Mouse (Mus musculus): ENCODE results near the gene Samd4.

The Samd4 gene

DNA sequence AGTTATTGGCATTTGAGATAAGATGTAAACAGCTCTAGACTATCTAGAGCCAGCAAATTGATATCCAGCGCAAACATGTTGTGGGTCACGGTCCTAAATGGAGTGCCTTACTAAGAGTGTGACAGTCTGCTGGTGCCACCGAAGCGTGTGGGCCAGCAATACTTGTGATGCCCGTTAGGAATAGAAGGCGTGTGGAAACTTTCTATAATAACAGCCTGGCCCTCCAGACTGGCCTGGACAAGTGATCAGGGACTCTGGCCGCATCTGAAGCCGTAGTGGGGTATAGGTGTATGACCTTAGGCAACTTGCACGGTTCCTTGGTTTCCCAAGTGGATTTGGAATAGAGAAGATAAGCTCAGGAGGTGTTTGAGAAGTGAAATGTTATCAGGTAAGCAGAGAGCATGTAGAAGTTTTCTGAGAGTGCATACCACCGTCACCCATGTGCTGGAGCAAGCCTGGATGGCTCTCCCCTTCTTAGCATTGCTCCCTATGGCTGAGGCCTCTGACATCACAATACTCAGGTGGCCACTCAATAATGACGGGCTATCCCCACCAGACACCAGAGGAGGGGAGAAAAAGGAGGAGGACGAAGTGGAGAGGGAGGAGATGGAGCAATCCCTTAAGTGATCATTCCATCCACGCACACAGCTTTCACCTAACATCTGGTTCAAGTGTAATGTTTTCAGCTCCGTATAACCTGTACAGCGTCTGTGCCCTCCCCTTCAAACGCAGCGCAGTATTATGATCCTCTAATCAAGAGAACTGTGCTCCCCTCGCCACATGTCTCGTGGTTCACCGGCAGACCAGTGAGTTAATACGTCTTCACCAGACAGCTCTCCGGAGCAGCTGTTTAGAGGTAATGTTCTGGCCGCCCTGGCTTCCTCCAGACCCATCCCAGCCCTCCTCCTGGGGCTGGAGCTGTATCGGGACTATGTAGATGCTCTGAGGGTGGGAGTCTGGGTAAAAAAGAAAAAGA lies 118.4 kb downstream of the Samd4 start:
- DNase-seq: no peak

DNA sequence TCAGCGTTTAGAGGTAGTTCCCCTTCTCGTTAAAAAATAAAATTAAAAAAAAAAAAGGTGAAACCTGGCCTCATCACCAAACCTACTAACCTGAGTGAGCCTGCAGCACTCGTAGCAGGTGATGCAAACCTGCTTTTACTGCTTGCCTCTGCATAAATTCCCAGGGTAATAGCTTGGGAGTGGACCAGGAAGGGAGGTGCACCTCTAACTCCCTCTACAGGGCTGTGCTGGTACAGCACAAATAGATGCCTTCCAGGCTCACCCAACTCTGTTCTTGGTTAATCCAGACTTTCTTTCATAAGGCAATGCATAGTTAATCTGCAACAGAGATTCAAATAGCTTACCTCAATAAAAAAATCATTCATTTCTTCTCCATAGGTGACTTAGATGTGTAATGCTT lies 121.5 kb downstream of the Samd4 start:
- peak; percentile 13 for DNase-seq

DNA sequence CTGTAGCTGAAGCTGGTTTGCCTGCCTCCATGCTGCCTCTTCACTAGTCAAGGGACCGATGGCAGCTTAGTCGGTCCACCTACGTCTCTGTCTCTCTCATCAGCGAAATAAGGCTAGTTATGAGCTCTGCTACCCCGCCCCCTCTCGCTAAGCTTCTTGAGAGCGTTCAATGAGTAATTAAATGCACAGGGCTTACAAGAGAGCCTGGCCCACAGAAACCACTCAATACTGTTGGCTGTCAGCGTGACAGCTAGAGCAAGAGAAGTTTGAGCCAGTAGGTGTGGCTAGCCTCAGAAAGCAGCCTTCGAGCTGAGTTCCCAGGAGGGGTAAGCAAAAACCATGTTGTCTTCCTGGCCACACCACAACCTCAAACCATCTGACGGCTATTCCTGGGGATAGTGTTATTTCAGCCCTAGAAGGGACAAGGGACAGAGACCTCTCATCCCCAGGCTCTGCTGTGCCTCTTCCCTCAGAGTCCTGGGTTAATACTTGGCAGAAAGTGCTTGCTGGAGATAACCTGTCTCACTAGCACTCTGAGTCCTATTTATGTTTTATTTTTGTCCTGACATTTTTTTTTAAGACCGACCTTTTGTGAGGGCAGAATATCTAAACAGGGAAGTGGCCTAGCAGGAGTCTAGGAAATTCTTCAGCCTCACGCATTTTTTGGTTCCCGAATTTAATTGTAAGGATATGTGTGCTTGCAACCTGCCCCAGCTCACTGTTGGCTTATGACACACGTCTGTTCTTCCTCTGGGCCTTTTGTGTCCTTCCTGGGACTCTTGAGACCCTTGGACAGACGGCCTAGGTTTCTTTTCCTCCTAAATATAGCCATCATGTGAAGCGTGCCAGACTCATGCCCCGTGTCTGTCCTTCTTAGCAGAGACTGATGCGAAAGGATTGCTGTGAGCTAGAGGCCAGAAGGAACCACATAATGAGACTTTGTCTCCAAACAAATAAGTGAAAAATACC lies 128.8 kb downstream of the Samd4 start:
- peak; percentile 18 for DNase-seq

DNA sequence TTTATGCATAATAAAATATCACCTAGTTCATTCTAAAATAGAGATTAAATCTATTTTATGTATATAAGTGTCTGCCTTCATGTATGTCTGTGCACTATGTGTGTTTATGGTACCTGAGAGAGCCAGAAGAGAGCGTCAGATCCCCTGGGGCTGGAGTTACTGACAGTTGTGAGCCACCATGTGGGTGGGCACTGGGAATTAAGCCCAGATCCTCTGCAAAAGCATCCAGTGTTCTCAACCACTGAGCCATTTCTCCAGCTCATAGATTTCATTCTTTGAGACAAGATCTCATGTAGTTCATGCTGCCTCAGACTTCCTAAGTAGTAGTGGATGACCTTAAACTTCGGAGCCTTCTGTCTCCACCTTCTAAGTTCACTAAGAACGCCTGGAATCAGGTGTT lies 133.0 kb downstream of the Samd4 start:
- DNase-seq: no peak

DNA sequence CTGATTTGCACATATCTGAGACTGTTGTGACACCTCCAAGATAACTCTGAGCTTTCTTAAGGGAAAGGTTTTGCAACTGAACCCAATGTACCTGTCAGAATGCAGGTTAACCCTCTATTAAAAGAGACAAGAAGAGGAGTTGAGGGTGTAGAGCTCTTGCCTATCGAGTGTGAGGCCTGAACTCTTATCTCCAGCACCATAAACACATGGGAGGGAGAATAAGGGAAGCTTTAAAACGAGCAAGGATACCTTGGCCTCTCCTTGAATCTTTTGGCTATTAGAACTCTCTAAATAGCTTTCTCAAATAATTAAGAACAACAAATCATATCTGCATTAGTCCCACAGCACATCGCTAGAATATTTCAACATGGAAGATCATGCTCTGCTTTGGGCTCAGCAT lies 135.0 kb downstream of the Samd4 start:
- no peak for DNase-seq

DNA sequence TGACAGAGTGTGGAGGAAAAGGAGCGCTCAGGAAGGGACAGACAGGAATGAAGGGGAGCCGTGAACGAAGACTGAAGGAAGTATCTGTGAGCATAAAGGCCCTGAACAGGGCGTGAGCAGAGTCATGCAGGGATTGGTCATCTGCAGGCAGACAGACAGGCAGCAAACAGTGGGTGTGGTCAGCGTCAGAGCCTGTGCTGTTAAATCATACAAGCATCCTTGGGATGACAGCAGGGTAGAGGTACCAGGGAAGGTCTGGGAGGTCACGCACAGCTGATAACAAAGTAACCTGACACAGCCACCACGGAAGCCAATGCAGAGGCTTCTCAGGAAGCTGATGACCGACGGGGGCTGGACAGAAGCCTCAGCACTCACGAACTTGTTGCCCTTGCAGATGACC lies 138.2 kb downstream of the Samd4 start:
- no peak for DNase-seq

DNA sequence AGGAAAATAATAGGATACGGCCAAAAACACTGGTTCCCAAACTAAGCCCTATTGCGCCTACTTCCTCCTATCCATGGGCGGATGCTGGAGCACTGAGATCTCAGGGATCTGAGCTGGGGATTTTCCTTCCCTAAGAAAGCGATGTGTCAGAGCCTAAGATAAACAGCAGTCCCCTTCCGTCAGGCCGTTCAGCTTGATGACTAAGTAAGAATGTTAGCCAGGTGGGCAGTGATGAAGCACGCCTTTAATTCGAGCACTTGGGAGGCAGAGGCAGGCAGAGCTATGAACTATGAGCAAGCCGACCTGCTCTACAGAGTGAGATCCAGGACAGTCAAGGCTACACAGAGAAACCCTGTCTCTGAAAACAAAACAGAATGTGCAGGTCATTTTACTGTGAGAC lies 140.9 kb downstream of the Samd4 start:
- DNase-seq: no peak

DNA sequence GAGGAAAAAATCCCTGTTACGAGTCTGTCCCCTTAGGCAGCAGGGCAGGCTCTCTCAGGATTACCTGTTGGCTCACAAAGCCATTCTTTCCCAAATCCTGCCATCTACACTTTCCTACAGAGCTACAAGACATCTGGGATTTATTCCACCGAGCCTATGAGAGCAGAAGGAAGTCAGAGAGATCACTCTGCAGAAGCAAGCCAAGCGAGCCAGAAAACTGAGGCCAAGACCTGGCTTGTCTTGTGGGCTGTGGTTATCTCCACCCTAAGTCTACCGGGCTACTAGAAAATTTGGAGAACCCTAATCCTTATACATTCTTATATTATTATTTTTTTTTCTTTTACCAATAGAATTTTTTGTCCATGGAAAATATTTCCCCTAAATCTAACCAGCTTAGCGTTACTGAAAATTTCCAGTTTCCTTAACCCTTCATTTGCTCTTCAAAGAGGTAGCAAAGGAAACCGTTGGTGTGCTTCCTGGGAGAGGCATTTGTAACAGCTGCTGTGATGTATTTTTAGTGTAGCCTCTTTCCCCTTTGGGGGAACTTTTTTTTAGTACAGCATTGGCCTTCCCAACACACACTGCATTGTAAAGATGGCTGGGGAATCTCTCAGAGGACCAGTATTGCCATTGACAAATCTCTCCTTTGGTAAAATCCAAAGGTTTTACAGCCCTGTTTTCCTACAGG lies 144.9 kb downstream of the Samd4 start:
- DNase-seq: no peak

DNA sequence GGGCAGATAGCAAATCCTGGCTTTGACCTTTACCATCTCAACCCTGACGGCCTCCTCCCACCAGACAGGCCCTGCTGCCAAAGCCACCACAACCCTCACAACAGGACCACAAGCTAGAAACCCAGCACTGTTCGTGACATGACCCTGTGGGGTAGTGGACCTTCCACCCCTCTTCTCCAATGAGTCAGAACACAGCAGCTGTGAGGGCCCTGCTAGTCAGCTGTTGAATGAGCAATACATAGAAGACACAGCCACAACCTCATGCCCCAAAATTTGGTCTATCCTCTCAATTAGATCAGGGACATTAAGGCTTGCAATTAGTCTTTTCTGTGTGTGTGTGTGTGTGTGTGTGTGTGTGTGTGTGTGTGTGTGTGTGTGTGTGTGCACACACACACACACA lies 148.9 kb downstream of the Samd4 start:
- DNase-seq: no peak

DNA sequence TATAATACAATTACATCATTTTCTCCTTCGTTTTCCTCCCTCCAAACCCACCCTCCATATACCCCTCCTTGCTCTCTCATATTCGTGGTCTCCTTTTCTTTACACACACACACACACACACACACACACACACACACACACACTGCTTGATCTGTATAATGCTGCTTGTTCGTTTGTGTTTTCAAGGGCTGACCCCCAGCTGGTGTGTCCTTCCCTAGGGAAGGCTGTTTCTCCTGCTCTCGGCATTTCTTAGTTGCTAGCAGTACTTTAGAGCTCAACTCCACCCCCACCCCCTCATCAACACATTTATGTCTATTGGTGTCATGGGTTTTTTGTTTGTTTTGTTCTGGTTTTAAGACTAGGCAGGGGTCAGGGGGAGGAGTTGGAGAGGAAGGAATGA lies 149.5 kb downstream of the Samd4 start:
- DNase-seq: no peak

DNA sequence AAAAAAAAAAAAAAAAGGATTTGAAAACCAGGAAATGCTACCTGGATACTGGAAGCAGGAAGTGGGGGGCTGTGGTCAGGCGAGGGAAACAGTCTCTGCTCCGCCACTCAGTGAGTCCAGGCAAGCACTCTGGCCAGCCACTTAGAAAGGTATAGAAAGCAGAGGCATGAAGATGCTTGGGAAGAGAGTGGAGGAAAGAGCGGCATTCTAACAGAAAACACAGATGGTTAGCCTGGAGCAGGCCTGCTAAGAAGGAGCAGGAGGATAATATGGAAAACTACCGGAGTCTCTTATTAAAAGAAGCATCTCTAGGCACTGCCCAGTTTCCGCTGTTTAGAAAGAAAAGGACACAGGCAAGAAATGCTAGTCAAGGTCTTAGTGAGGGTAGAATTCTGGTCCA lies 150.8 kb downstream of the Samd4 start:
- no peak for DNase-seq

DNA sequence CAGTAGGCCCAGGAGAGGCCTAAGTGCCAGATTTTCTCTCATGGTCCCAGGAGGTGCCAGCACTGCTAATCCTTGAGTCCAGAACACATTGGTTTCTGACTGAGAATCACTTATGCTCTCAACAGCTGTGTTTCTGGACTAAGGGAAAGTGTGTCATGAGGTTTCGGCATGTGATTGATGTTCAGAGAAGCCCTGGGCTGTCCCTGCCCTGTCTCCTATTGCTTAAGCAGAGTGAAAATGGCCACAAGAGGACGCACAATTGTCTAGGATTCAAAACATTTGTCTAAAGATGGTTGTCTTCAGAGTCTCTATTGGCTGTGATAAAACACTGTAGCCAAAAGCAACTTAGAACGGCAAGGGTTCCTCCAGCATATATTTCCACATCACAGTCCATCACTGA lies 159.0 kb downstream of the Samd4 start:
- DNase-seq: no peak

DNA sequence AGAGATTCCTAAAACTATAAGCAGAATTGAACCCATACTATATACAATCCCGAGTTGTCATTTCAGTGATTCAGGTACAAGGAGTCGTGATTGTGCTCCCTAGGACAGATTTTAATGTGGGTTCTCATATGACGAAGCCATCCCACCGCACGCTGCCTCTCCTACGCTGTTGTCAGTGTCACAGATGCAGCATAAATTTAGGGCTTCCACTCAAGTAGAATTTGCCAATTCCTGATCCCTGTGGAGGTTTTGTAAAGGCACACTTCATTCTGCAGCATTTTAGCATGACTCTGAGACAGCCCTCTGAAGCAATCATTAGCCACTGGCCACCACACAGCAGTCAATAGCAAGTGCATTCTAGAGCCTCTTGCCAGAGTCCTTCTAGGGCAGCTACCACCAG lies 166.4 kb downstream of the Samd4 start:
- no peak for DNase-seq

DNA sequence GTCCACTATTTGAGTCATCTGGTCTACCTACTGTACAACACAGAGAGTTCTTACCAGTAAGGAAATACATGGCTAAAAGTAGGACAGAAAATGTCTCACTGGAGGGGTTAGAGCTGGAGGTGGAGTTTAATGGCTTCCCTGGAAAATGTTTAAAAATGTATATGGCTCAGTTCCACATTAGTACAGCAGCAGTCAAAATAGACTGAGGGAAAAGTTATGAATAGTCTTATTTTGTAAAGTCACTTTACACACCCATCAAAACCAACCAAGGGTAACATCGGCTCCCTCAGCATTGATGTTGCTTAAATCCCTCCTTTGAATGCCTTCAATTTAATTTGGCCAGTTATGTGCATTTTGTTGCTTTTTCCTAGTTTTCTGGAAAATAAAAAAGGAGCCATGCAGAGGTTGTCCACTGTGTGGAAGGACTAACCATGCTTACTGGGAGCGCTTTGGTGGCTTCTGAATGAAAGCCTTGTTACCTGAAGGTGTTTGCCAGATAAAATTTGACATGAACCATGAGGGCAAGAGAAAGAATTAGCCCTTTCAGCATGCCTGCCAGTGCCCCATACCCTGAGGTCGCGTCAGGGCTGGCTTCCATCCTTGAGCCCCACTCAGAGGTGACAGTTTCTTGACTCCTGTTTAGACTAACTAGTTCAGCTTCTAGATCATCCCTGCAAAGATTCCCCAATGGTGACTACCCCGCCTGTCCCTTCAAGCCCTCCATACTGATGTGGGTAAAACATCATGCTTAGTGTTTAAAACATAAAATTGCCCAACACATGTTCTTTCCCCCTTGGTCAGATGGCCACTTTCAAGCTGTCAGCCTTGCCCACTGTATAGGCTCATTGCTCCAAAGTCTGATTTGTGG lies 169.3 kb downstream of the Samd4 start:
- no peak for DNase-seq

DNA sequence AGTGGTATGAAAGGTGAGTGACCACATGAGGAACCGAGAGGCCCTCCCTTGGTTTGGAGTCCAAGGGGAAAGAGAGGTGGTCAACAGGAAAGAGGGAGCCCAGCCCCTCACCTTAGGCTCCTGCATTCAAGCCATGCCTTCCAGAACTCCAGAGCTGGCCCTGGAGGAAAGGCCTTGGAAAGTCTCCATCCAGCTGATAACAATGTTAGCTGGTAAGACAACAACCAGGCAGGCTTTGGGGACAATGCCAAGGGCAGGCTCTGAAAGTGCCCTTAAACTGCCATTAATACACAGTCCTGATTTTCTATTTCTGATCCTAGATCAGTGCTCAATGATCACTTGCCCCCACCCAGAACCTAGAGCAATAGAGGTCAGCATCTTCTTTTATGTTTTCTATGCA lies 170.4 kb downstream of the Samd4 start:
- DNase-seq: no peak

DNA sequence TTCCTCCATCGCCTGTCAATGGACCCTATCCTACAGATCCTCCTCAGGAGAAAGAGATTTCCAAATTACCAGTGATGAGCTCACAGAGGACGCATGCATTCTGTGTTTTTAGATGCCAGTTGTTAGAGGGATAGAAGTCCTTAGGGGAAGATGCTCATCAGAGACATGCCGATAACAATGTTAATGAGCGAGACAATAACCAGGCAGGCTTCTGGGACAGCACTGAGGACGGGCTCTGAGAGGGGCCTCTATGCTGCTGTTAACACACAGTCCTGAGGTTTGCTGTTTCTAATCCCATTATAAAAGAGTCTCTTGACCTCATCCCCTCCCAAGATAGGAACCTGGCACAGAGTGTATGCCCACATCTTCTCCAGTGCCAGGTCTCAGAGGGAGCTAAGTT lies 171.2 kb downstream of the Samd4 start:
- DNase-seq: no peak

DNA sequence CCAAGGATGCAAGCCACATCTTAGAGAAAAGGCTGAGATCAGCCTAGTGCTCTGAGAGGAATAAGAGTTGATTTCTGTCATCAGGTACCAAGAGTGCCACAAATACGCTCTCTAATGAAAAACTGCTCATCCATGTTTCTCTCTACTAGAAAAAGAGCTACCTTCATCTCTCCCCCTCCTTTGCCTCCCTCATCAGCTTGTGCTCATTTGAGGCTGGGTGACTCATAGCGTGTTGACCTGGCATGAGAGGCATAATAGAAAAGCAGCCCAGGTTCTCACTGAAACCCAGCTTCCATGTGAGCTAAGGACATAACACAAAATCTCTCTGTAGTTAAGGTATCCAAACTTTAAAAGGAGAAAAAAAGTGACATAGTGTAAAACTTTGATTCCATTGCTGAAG lies 176.3 kb downstream of the Samd4 start:
- DNase-seq: no peak

DNA sequence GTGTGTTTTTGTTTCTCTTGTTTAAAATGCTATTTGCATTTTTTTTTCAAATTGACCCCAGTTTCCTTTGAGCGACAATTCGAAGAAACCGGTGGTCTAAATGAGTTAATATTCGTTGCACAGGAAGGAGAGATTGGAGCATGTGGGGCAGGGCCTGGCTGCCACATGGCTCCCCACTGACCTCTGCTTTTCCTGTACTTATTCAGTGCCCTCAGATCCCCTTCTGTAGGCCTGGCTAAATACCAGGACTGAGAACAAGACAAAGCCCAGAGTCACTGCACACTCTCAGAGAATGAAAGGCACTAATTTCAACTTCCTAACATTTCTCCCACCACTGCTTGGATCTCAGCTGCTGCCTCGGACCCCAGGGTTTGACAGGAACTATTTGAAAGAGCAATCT lies 182.4 kb downstream of the Samd4 start:
- DNase-seq: no peak

DNA sequence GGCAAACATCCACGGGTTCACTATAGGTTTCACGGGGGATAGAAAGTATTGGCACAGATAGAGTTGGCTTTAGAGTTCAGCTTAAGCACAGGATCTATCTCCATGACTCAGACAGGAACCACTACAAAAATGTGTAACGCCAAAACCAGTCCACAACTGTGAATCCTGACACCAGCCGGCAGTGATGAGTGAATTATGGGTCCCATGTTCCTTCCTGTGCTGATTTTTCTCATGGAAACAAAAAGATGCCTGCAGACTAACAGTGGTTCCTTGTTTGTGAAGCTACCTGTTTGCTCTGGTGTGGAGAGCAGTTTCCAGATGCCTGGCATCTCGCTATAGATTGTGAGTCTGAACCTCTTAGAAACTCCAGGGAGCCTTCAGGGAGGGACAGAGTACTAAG lies 184.2 kb downstream of the Samd4 start:
- no peak for DNase-seq

DNA sequence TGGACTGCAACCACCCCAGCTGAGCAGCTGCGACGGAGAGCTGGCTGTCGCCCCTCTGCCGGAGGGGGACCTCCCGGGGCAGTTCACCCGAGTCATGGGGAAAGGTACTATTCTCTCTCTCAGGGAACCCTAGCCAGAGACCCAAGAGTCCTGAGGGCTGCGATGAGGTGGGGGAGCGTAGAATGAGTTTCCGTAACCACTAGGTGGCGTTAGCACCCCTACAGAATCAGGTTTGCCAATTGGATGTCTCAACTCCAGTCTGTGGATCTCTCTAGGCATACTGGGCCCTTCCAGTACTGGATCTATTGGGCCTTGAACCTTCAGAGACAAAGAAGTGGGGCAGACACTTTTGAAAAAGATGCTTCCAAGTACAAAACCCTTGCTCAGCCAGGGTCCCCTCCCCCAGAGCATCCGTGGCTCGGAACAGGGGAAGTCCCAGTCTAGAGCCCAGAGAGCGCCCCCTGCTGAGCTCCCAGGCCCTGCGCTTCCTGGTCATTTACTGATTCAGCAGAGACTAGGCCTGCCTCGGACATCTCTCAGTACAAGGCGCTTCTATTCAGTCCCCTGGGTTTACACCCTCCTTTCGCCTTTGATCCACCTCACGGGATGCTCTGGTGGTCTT lies 191.5 kb downstream of the Samd4 start:
- DNase-seq: peak; percentile 37

DNA sequence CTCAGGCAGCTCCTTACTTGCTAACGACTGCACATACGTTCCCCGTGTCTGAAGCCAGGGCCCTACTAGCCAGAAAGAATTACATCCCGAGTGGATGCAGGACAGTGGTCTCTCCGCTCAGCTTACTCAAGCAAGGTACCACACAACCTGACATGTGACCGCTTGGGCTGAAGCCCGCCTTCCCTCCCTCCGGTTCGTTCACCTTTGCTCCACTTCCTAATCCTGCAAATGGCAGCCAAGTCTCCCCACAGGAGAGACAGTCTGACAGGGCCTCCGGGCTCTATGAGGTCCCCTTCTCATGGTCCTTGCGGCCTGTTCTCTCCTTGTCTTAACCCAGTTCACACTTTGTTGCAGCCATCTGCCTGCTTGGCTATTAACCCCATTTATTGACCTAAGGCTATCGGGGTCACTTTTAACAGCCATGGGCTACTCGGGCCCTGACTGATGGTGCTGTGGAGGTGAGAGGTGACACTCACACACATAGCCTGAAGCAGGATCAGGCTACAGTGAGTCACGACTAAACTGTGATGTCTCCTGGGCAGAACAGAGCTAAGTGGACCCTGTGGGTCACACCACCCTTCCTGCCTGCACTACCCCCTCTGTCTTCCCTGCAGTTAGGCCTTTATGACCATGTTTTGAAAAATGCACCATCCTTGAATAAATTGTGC lies 192.5 kb downstream of the Samd4 start:
- no peak for DNase-seq

Measured in right cerebral cortex, postnatal 4 days (tissue).